Mouse (Mus musculus): ENCODE results near the gene Fntb. TPM values are rescaled to one million over a fixed set of nuclear protein-coding genes. Genes with fewer than 3 reads are reported as not detected.

The Fntb gene
- polyA plus RNA-seq, 1 experiment from 2014 or later = 42.9 TPM

DNA sequence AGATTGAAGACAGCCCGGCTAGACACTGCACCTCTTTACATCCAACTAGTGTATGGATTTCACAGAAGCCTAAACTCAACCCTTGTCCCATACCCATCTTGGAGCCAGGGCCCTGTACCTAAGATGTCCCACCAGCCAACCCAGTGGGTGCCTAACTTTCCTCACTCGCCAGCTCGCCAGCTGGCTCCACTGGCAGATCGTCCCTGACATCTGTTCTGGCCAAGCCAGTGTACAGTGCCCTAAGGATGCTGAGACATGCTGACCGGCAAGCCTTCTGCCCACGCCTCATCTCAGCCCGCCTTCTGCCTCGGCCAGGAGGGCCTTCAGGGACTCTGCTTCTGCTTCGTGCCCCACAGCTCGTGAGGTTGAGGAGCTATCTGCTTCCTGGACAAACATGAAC lies 170.8 kb downstream of the Fntb start:
- Histone ChIP-seq H3K27me3 (ENCODE audit: insufficient read depth, low read length) (no peaks in the 10 kb centered on the region), H3K4me1 (ENCODE audit: insufficient read depth, low read length) (no peaks in the 10 kb centered on the region), H3K9me3 (ENCODE audit: low read length) (no peaks in the 10 kb centered on the region), H3K27ac (ENCODE audit: low read length) (no peak overlapping the region), H3K36me3 (ENCODE audit: insufficient read depth, low read length) (peaks cover 46% of the 10 kb centered on the region), H3K4me2 (replicated peaks; ENCODE audit: low read depth, low read length) (no peak overlapping the region), H3K4me3 (ENCODE audit: low read length) (no peak overlapping the region), H3K9ac (replicated peaks; ENCODE audit: low read length) (no peak overlapping the region)
- WGBS = 96% methylated on average over 10 of the region's 10 CpGs
- no peak for ATAC-seq (ENCODE audit: low FRiP score, low TSS enrichment)

DNA sequence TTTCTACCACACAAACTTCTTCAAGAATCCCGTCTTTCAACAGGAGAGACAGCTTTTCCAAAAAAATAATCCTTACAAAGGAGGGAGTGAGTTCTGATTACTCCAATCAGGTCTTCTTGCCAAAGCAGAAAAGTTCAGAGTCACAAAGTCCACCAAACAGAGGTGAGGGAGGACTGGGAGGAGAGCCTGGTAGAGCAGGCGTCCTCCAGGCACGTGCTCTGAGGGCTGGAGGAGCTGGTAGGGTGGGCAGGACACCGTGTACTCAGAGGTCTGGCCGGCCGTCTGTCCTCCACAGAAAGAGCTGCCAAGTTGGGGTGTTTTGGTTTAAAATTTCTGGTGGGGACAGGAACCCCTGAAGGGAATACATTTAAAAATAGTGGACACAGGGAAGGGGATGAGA lies 172.6 kb downstream of the Fntb start:
- H3K9me3 ChIP-seq (ENCODE audit: low read length) = no peaks in the 10 kb centered on the region
- no peak overlapping the region for H3K9ac ChIP-seq (replicated peaks; ENCODE audit: low read length)
- H3K27ac ChIP-seq (ENCODE audit: low read length) = no peak overlapping the region
- H3K4me1 ChIP-seq (ENCODE audit: insufficient read depth, low read length) = no peaks in the 10 kb centered on the region
- ATAC-seq (ENCODE audit: low FRiP score, low TSS enrichment) = no peak
- H3K4me2 ChIP-seq (replicated peaks; ENCODE audit: low read depth, low read length) = no peak overlapping the region
- 85% methylated on average over 6 of the region's 6 CpGs for WGBS
- no peak overlapping the region for H3K4me3 ChIP-seq (ENCODE audit: low read length)
- H3K36me3 ChIP-seq (ENCODE audit: insufficient read depth, low read length) = peaks cover 60% of the 10 kb centered on the region
- H3K27me3 ChIP-seq (ENCODE audit: insufficient read depth, low read length) = no peaks in the 10 kb centered on the region

- no peak overlapping the region for H3K4me2 ChIP-seq (replicated peaks; ENCODE audit: low read depth, low read length)
- H3K9me3 ChIP-seq (ENCODE audit: low read length) = no peaks in the 10 kb centered on the region
- ATAC-seq (ENCODE audit: low FRiP score, low TSS enrichment) = no peak
- H3K36me3 ChIP-seq (ENCODE audit: insufficient read depth, low read length) = peaks cover 80% of the 10 kb centered on the region
- H3K27me3 ChIP-seq (ENCODE audit: insufficient read depth, low read length) = no peaks in the 10 kb centered on the region
- WGBS = 74% methylated on average over 2 of the region's 2 CpGs
- no peaks in the 10 kb centered on the region for H3K4me1 ChIP-seq (ENCODE audit: insufficient read depth, low read length)
- no peak overlapping the region for H3K9ac ChIP-seq (replicated peaks; ENCODE audit: low read length)
- H3K4me3 ChIP-seq (ENCODE audit: low read length) = no peak overlapping the region
- H3K27ac ChIP-seq (ENCODE audit: low read length) = no peak overlapping the region
Measured at GRCm38 (mm10) chr12:76941524-76941923, 176.1 kb downstream of the Fntb start.

- H3K4me1 ChIP-seq (ENCODE audit: insufficient read depth, low read length) = no peaks in the 10 kb centered on the region
- no peak overlapping the region for H3K4me3 ChIP-seq (ENCODE audit: low read length)
- H3K9ac ChIP-seq (replicated peaks; ENCODE audit: low read length) = no peak overlapping the region
- H3K27me3 ChIP-seq (ENCODE audit: insufficient read depth, low read length) = no peaks in the 10 kb centered on the region
- no peak overlapping the region for H3K27ac ChIP-seq (ENCODE audit: low read length)
- ATAC-seq (ENCODE audit: low FRiP score, low TSS enrichment) = no peak
- no peak overlapping the region for H3K4me2 ChIP-seq (replicated peaks; ENCODE audit: low read depth, low read length)
- peaks cover 84% of the 10 kb centered on the region for H3K36me3 ChIP-seq (ENCODE audit: insufficient read depth, low read length)
- H3K9me3 ChIP-seq (ENCODE audit: low read length) = no peaks in the 10 kb centered on the region
- 82% methylated on average over 2 of the region's 2 CpGs for WGBS
Measured at GRCm38 (mm10) chr12:76942476-76942875, 177.1 kb downstream of the Fntb start.

DNA sequence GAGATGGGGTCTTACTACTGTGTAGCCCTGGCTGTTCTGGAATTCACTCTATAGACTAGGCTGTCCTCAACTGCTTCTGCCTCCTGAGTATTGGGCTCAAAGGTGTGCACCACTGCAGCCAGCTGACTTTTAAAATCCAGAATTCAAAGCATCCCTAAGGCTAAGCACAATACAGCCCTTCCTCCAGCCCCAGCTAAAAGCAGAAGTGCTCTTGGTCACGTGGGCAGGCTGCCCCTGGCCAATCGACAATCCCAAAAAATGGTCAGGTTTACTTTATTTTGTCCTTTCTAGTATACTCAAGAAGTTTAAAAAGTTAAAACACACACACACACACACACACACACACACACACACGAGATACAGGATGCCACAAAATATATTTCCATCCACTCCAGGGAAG lies 177.7 kb downstream of the Fntb start:
- no peak overlapping the region for H3K4me2 ChIP-seq (replicated peaks; ENCODE audit: low read depth, low read length)
- no peaks in the 10 kb centered on the region for H3K4me1 ChIP-seq (ENCODE audit: insufficient read depth, low read length)
- 79% methylated on average over 3 of the region's 3 CpGs for WGBS
- no peaks in the 10 kb centered on the region for H3K9me3 ChIP-seq (ENCODE audit: low read length)
- no peaks in the 10 kb centered on the region for H3K27me3 ChIP-seq (ENCODE audit: insufficient read depth, low read length)
- no peak overlapping the region for H3K9ac ChIP-seq (replicated peaks; ENCODE audit: low read length)
- no peak for ATAC-seq (ENCODE audit: low FRiP score, low TSS enrichment)
- no peak overlapping the region for H3K27ac ChIP-seq (ENCODE audit: low read length)
- H3K36me3 ChIP-seq (ENCODE audit: insufficient read depth, low read length) = peaks cover 85% of the 10 kb centered on the region
- no peak overlapping the region for H3K4me3 ChIP-seq (ENCODE audit: low read length)

- Histone ChIP-seq H3K9ac (replicated peaks; ENCODE audit: low read length) (no peak overlapping the region), H3K4me1 (ENCODE audit: insufficient read depth, low read length) (no peaks in the 10 kb centered on the region), H3K36me3 (ENCODE audit: insufficient read depth, low read length) (peaks cover 84% of the 10 kb centered on the region), H3K4me3 (ENCODE audit: low read length) (no peak overlapping the region), H3K4me2 (replicated peaks; ENCODE audit: low read depth, low read length) (no peak overlapping the region), H3K9me3 (ENCODE audit: low read length) (no peaks in the 10 kb centered on the region), H3K27me3 (ENCODE audit: insufficient read depth, low read length) (no peaks in the 10 kb centered on the region), H3K27ac (ENCODE audit: low read length) (no peak overlapping the region)
- no peak for ATAC-seq (ENCODE audit: low FRiP score, low TSS enrichment)
- WGBS = 82% methylated on average over 6 of the region's 6 CpGs
Measured at GRCm38 (mm10) chr12:76943466-76943865, 178.1 kb downstream of the Fntb start.

- no peaks in the 10 kb centered on the region for H3K9me3 ChIP-seq (ENCODE audit: low read length)
- H3K27ac ChIP-seq (ENCODE audit: low read length) = no peak overlapping the region
- H3K36me3 ChIP-seq (ENCODE audit: insufficient read depth, low read length) = peaks cover 80% of the 10 kb centered on the region
- H3K4me1 ChIP-seq (ENCODE audit: insufficient read depth, low read length) = no peaks in the 10 kb centered on the region
- no peak for ATAC-seq (ENCODE audit: low FRiP score, low TSS enrichment)
- no peak overlapping the region for H3K9ac ChIP-seq (replicated peaks; ENCODE audit: low read length)
- WGBS = 95% methylated on average over 3 of the region's 3 CpGs
- H3K27me3 ChIP-seq (ENCODE audit: insufficient read depth, low read length) = no peaks in the 10 kb centered on the region
- H3K4me3 ChIP-seq (ENCODE audit: low read length) = no peak overlapping the region
- no peak overlapping the region for H3K4me2 ChIP-seq (replicated peaks; ENCODE audit: low read depth, low read length)
Measured at GRCm38 (mm10) chr12:76947487-76947886, 182.1 kb downstream of the Fntb start.

DNA sequence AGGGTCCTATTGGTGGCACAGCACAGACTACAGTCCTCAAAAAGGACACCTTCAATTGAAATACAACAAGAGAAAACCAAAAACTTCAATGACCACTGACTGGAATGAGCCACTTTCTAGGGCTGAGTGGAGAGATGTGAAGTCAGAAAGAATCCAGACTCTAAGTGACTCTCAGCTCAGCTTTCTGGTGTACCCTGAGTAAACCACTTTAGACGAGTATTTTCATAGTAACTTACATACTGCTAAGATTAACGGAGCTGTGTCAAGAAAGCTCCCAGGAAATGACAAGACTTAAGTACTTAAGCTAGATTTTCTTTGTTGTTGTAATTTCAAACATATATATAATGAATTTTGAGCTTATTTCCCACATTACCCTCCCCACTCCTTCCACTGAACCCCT lies 182.8 kb downstream of the Fntb start:
- H3K27me3 ChIP-seq (ENCODE audit: insufficient read depth, low read length) = no peaks in the 10 kb centered on the region
- H3K4me2 ChIP-seq (replicated peaks; ENCODE audit: low read depth, low read length) = no peak overlapping the region
- H3K4me3 ChIP-seq (ENCODE audit: low read length) = no peak overlapping the region
- no peak for ATAC-seq (ENCODE audit: low FRiP score, low TSS enrichment)
- H3K27ac ChIP-seq (ENCODE audit: low read length) = no peak overlapping the region
- no peaks in the 10 kb centered on the region for H3K9me3 ChIP-seq (ENCODE audit: low read length)
- no peaks in the 10 kb centered on the region for H3K4me1 ChIP-seq (ENCODE audit: insufficient read depth, low read length)
- H3K36me3 ChIP-seq (ENCODE audit: insufficient read depth, low read length) = peaks cover 82% of the 10 kb centered on the region
- no peak overlapping the region for H3K9ac ChIP-seq (replicated peaks; ENCODE audit: low read length)
- 89% methylated on average over 2 of the region's 2 CpGs for WGBS

DNA sequence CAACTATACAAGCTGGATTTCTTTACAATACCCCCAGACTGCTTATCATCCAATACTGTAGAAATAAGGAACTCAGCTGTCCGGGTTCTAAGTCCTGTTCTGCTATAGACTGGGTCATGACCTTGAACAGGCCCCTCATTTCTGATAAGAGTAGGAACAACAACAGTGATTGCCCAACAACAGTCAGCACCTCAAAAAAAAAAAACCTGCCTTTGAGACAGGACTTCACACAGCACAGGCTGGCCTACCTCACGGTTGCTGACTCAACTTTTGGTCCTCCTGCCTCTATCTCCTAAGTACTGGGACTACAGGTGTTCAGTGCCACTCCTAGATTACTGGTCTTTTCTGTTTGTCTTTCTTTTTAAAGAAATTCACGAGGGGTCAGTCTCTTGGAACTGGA lies 183.4 kb downstream of the Fntb start:
- Histone ChIP-seq H3K4me1 (ENCODE audit: insufficient read depth, low read length) (no peaks in the 10 kb centered on the region), H3K9me3 (ENCODE audit: low read length) (no peaks in the 10 kb centered on the region), H3K4me3 (ENCODE audit: low read length) (no peak overlapping the region), H3K27ac (ENCODE audit: low read length) (no peak overlapping the region), H3K27me3 (ENCODE audit: insufficient read depth, low read length) (no peaks in the 10 kb centered on the region), H3K36me3 (ENCODE audit: insufficient read depth, low read length) (peaks cover 80% of the 10 kb centered on the region), H3K9ac (replicated peaks; ENCODE audit: low read length) (no peak overlapping the region), H3K4me2 (replicated peaks; ENCODE audit: low read depth, low read length) (no peak overlapping the region)
- WGBS = 82% methylated on average over 3 of the region's 3 CpGs
- no peak for ATAC-seq (ENCODE audit: low FRiP score, low TSS enrichment)

DNA sequence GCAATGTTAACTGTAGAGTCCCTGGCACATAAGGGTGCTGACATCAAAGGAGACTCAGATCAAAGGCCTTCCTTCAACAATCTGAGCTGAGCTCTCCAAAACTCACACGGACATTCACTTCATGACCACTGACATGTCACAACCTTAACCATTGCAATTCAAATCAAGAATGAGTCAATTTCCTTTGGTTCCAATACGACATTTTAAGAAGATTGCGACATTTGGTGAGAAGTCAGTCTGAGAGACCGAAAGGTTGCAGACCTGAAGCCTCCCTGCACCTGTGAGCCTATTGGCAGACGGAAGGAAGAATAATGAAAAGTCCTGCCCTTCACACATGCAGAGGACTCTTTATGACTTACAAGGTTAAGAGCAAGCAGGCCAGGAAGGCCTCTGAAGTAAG lies 184.9 kb downstream of the Fntb start:
- Histone ChIP-seq H3K4me3 (ENCODE audit: low read length) (no peak overlapping the region), H3K27ac (ENCODE audit: low read length) (no peak overlapping the region), H3K4me2 (replicated peaks; ENCODE audit: low read depth, low read length) (no peak overlapping the region), H3K4me1 (ENCODE audit: insufficient read depth, low read length) (peaks cover 11% of the 10 kb centered on the region), H3K27me3 (ENCODE audit: insufficient read depth, low read length) (no peaks in the 10 kb centered on the region), H3K9me3 (ENCODE audit: low read length) (no peaks in the 10 kb centered on the region), H3K9ac (replicated peaks; ENCODE audit: low read length) (no peak overlapping the region), H3K36me3 (ENCODE audit: insufficient read depth, low read length) (peaks cover 64% of the 10 kb centered on the region)
- WGBS = 82% methylated on average over 5 of the region's 5 CpGs
- ATAC-seq (ENCODE audit: low FRiP score, low TSS enrichment) = no peak
